Mouse (Mus musculus) kidney, adult 2 months (tissue): ENCODE measurements around the gene Mmel1.

Experiments
- CTCF ChIP-seq: fragments of 200-500 bp; conservative IDR thresholded peaks from 2 replicates; pipeline ENCODE4 v1.5.1; 2011; ENCODE audit warnings: low read depth, mild to moderate bottlenecking, control low read depth, low read length, moderate library complexity, mixed read lengths; ENCODE audit not compliant: insufficient read depth, insufficient read length
- POLR2A ChIP-seq: fragments of 200-500 bp; IDR thresholded peaks from one replicate; pipeline ENCODE4 v1.6.1; 2011; ENCODE audit warnings: low read depth, low read length, control low read depth

GRCm38 (mm10) chr4:154934800-154935199, 65.4 kb downstream of the Mmel1 start:
- TF ChIP-seq CTCF (no peak), POLR2A (no peak)
